Mouse (Mus musculus): ENCODE measurements around the gene Gm49391. TPM values are rescaled to one million over a fixed set of nuclear protein-coding genes. Genes with fewer than 3 reads are reported as not detected.
"Not testable (repeated sequence)": the region's sequence is repeated elsewhere in the genome, so short reads cannot be mapped to it uniquely, and the experiment has no call there.

The Gm49391 gene
- polyA plus RNA-seq (2012; fragmentation: generic; extraction: Trizol), result 0.76 TPM

GRCm38 (mm10) chr13:60936500-60936901, at the start of gene Gm49391, which contains the start of gene Ctla2a:
Gm49391 (minus strand) TSS chr13:60936571.
Ctla2a (minus strand) TSS chr13:60936625.
- Histone ChIP-seq H3K79me2 (ENCODE audit: control insufficient read depth, insufficient read depth) (no peaks in the 10 kb centered on the region), H3K4me3 (no peak within 1 kb of the TSS), H3K36me3 (ENCODE audit: control insufficient read depth, insufficient read depth) (no peaks in the 10 kb centered on the region), H3K4me2 (ENCODE audit: low read depth) (peak within 1 kb of the TSS; percentile 61), H3ac (ENCODE audit: control insufficient read depth, insufficient read length) (no peak within 1 kb of the TSS), H3K27me3 (ENCODE audit: control insufficient read depth, insufficient read depth, insufficient read length) (no peaks in the 10 kb centered on the region)
- TF ChIP-seq TCF12 (IDR thresholded peaks at IDR 0.05; ENCODE audit: insufficient read depth, poor library complexity, severe bottlenecking), result no peak
- no peak for TF ChIP-seq POLR2A (IDR thresholded peaks at IDR 0.05; ENCODE audit: insufficient read length, low read depth)
- TF ChIP-seq CEBPB (IDR thresholded peaks at IDR 0.05; ENCODE audit: insufficient read depth, poor library complexity, severe bottlenecking), result no peak

DNA sequence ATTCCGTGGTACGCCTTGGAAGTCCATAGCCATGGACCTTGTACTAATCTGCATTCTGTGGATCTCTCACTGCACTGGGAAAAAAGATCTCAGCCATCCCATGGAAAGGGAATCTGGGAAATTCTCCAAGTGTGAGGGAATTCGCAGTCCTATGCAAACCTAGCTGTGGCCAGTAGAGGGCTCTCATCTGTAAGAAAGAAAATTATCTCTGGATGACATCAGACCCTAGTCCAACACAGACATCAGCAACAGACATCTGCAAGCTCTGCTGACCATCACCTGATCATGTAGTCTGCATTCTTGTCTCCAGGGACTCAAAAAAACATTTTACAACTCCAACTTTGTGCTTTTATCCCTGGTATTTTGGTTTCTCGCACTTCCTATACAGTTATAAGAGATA, 35.9 kb upstream of the Gm49391 start:
- H3K4me2 ChIP-seq (ENCODE audit: low read depth); H3K27me3 ChIP-seq (ENCODE audit: control insufficient read depth, insufficient read depth, insufficient read length); H3K79me2 ChIP-seq (ENCODE audit: control insufficient read depth, insufficient read depth); H3K4me3 ChIP-seq; H3ac ChIP-seq (ENCODE audit: control insufficient read depth, insufficient read length); H3K36me3 ChIP-seq (ENCODE audit: control insufficient read depth, insufficient read depth): not testable (repeated sequence)

DNA sequence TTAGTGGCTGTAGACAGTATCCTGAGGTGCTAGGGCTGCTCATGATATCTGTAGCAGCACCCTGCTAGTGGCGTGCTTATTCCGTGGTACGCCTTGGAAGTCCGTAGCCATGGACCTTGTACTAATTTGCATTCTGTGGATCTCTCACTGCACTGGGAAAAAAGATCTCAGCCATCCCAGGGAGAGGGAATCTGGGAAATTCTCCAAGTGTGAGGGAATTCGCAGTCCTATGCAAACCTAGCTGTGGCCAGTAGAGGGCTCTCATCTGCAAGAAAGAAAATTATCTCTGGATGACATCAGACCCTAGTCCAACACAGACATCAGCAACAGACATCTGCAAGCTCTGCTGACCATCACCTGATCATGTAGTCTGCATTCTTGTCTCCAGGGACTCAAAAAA, 27.6 kb upstream of the Gm49391 start:
- H3K4me3 ChIP-seq; H3K79me2 ChIP-seq (ENCODE audit: control insufficient read depth, insufficient read depth); H3K36me3 ChIP-seq (ENCODE audit: control insufficient read depth, insufficient read depth); H3K4me2 ChIP-seq (ENCODE audit: low read depth); H3K27me3 ChIP-seq (ENCODE audit: control insufficient read depth, insufficient read depth, insufficient read length); H3ac ChIP-seq (ENCODE audit: control insufficient read depth, insufficient read length): not testable (repeated sequence)

- no peak overlapping the region for H3ac ChIP-seq (ENCODE audit: control insufficient read depth, insufficient read length)
- TF ChIP-seq REST (IDR thresholded peaks at IDR 0.05; ENCODE audit: insufficient read depth, insufficient read length), result no peak
- TF ChIP-seq E2F4 (IDR thresholded peaks at IDR 0.05; ENCODE audit: insufficient read depth), result no peak
- no peak for TF ChIP-seq MYOD1 (IDR thresholded peaks at IDR 0.05; ENCODE audit: control insufficient read depth in 1 of 3, insufficient read length in 2 of 3, low read depth in 2 of 3)
- TF ChIP-seq POLR2AphosphoS2 (IDR thresholded peaks at IDR 0.05; ENCODE audit: insufficient read length, low read depth), result no peak
- TF ChIP-seq POLR2A (IDR thresholded peaks at IDR 0.05; ENCODE audit: insufficient read length, low read depth), result no peak
- no peak for TF ChIP-seq USF1 (IDR thresholded peaks at IDR 0.05; ENCODE audit: low read depth)
- no peak for TF ChIP-seq TCF12 (IDR thresholded peaks at IDR 0.05; ENCODE audit: insufficient read depth, poor library complexity, severe bottlenecking)
- TF ChIP-seq MAX (IDR thresholded peaks at IDR 0.05; ENCODE audit: low read depth), result no peak
- TF ChIP-seq TCF3 (IDR thresholded peaks at IDR 0.05; ENCODE audit: insufficient read length, low read depth), result no peak
- no peaks in the 10 kb centered on the region for H3K79me2 ChIP-seq (ENCODE audit: control insufficient read depth, insufficient read depth)
- H3K4me3 ChIP-seq, result no peak overlapping the region
- H3K27me3 ChIP-seq (ENCODE audit: control insufficient read depth, insufficient read depth, insufficient read length), result no peaks in the 10 kb centered on the region
- no peaks in the 10 kb centered on the region for H3K36me3 ChIP-seq (ENCODE audit: control insufficient read depth, insufficient read depth)
- no peak overlapping the region for H3K4me2 ChIP-seq (ENCODE audit: low read depth)
These were observed 25.3 kb upstream of the Gm49391 start for GRCm38 (mm10) chr13:60961706-60962105.

GRCm38 (mm10) chr13:60941884-60942283, 5.5 kb upstream of the Gm49391 start, which contains the start of gene Tpbpa:
Tpbpa (minus strand) TSS chr13:60941984.
- not testable (repeated sequence) for H3K4me2 ChIP-seq (ENCODE audit: low read depth); H3ac ChIP-seq (ENCODE audit: control insufficient read depth, insufficient read length); H3K79me2 ChIP-seq (ENCODE audit: control insufficient read depth, insufficient read depth); H3K4me3 ChIP-seq; H3K27me3 ChIP-seq (ENCODE audit: control insufficient read depth, insufficient read depth, insufficient read length); H3K36me3 ChIP-seq (ENCODE audit: control insufficient read depth, insufficient read depth)

GRCm38 (mm10) chr13:60935490-60935889, 881 bp downstream of the Gm49391 start, which contains the start of gene Gm49393:
Gm49393 (minus strand) TSS chr13:60935590.
- H3K27me3 ChIP-seq (ENCODE audit: control insufficient read depth, insufficient read depth, insufficient read length); H3K79me2 ChIP-seq (ENCODE audit: control insufficient read depth, insufficient read depth); H3K4me3 ChIP-seq; H3K36me3 ChIP-seq (ENCODE audit: control insufficient read depth, insufficient read depth); H3ac ChIP-seq (ENCODE audit: control insufficient read depth, insufficient read length): not testable (repeated sequence)
- peak within 1 kb of the TSS; percentile 61 for H3K4me2 ChIP-seq (ENCODE audit: low read depth)

GRCm38 (mm10) chr13:60904780-60905179, 31.6 kb downstream of the Gm49391 start, which contains the start of gene Tpbpb:
Tpbpb (minus strand) TSS chr13:60904880.
- H3K36me3 ChIP-seq (ENCODE audit: control insufficient read depth, insufficient read depth); H3ac ChIP-seq (ENCODE audit: control insufficient read depth, insufficient read length); H3K4me3 ChIP-seq; H3K27me3 ChIP-seq (ENCODE audit: control insufficient read depth, insufficient read depth, insufficient read length); H3K79me2 ChIP-seq (ENCODE audit: control insufficient read depth, insufficient read depth); H3K4me2 ChIP-seq (ENCODE audit: low read depth): not testable (repeated sequence)
